Mouse (Mus musculus) liver, embryonic 11.5 days (tissue): ENCODE data around the gene Ehd2. TPM values are rescaled to one million over a fixed set of nuclear protein-coding genes. Genes with fewer than 3 reads are reported as not detected.

Experiments
- ATAC-seq: fragments of 200-750 bp; cut with Nextera tagmentation; replicated peaks from 2 replicates; pipeline ENCODE4 v1.8.0; 2017; ENCODE audit warnings: moderate number of reproducible peaks, mild to moderate bottlenecking, moderate TSS enrichment, moderate library complexity; ENCODE audit not compliant: low FRiP score
- DNase-seq: peaks from one replicate; pipeline ENCODE4 v3.0.0-alpha.2; 2017; ENCODE audit warnings: low spot score
- H3K27ac ChIP-seq: fragments of 300-500 bp; sonication (generic); 2 replicates; pipeline ENCODE4 v1.5.1; 2014; ENCODE audit warnings: mild to moderate bottlenecking, low read depth, low read length, control low read depth
- H3K27me3 ChIP-seq: fragments of 300-500 bp; sonication (generic); replicated peaks from 2 replicates; pipeline ENCODE4 v1.6.1; 2014; ENCODE audit warnings: low read length, mixed read lengths; ENCODE audit not compliant: control insufficient read depth, insufficient read depth
- H3K36me3 ChIP-seq: fragments of 300-500 bp; sonication (generic); 2 replicates; pipeline ENCODE4 v1.6.1; 2014; ENCODE audit warnings: mild to moderate bottlenecking, low read length, moderate library complexity, mixed read lengths; ENCODE audit not compliant: control insufficient read depth, insufficient read depth
- H3K4me1 ChIP-seq: fragments of 300-500 bp; sonication (generic); replicated peaks from 2 replicates; pipeline ENCODE4 v1.6.1; 2014; ENCODE audit warnings: low read length, mixed read lengths; ENCODE audit not compliant: control insufficient read depth, insufficient read depth
- H3K4me2 ChIP-seq: fragments of 300-500 bp; sonication (generic); 2 replicates; pipeline ENCODE4 v1.6.1; 2014; ENCODE audit warnings: mild to moderate bottlenecking, control low read depth, moderate library complexity
- H3K4me3 ChIP-seq: fragments of 300-500 bp; sonication (generic); 2 replicates; pipeline ENCODE4 v1.5.1; 2014; ENCODE audit warnings: low read depth, low read length, control low read depth
- H3K9ac ChIP-seq: fragments of 300-500 bp; sonication (generic); 2 replicates; pipeline ENCODE4 v1.6.1; 2014; ENCODE audit warnings: low read depth, low read length, control low read depth
- H3K9me3 ChIP-seq: fragments of 300-500 bp; sonication (generic); 2 replicates; pipeline ENCODE4 v1.6.1; 2016; ENCODE audit warnings: low read length, inconsistent platforms, mixed read lengths; ENCODE audit not compliant: control insufficient read depth
- WGBS: fragments of 180-500 bp; shearing (Covaris S2); extraction: QIAGEN DNeasy Blood & Tissue Kit; methylation state at CpG from one replicate; pipeline ENCODE4 v1.1.7; 2014; 5-methylcytosine and 5-hydroxymethylcytosine counted together
- polyA plus RNA-seq: library from polyadenylated mRNA; unstranded; fragments of >200 nt; fragmentation: Nextera tagmentation; extraction: Ambion mirVana; gene quantifications from 2 replicates; pipeline ENCODE4 v1.2.1, GENCODE M21; 2014

Ehd2 gene
- polyA plus RNA-seq, 1 experiment from 2014 or later, result 7.5 TPM

- ATAC-seq (no peak), DNase-seq (no peak)
- no peaks in the 10 kb centered on the region for H3K27me3 ChIP-seq
- 78% methylated on average over 3 of the region's 3 CpGs for WGBS
- H3K4me1 ChIP-seq, result no peaks in the 10 kb centered on the region
- peaks cover 24% of the 10 kb centered on the region for H3K36me3 ChIP-seq
- no peaks in the 10 kb centered on the region for H3K9me3 ChIP-seq
- H3K4me2 ChIP-seq, result no peak overlapping the region
- no peak overlapping the region for H3K27ac ChIP-seq
- H3K9ac ChIP-seq, result no peak overlapping the region
- no peak overlapping the region for H3K4me3 ChIP-seq
Observed at GRCm38 (mm10) chr7:15969674-15970073, 2.3 kb upstream of the Ehd2 start.

GRCm38 (mm10) chr7:15968322-15968721 lies 955 bp upstream of the Ehd2 start:
- no peak overlapping the region for H3K9ac ChIP-seq
- H3K4me1 ChIP-seq, result 0 out of 2 replicates have a peak, but pooled peaks cover 2% of the 10 kb centered on the region
- no peaks in the 10 kb centered on the region for H3K9me3 ChIP-seq
- DNase-seq (no peak), ATAC-seq (no peak)
- H3K27ac ChIP-seq, result no peak overlapping the region
- H3K4me3 ChIP-seq, result no peak overlapping the region
- H3K27me3 ChIP-seq, result no peaks in the 10 kb centered on the region
- 82% methylated on average over 8 of the region's 8 CpGs for WGBS
- peaks cover 18% of the 10 kb centered on the region for H3K36me3 ChIP-seq
- H3K4me2 ChIP-seq, result no peak overlapping the region

GRCm38 (mm10) chr7:15966489-15966888 lies 878 bp downstream of the Ehd2 start:
- no peak overlapping the region; the same call in 1 of the 2 replicates for H3K4me2 ChIP-seq

GRCm38 (mm10) chr7:15963798-15964652 lies 3.3 kb downstream of the Ehd2 start:
- Histone ChIP-seq H3K4me1 (peaks cover 6% of the 10 kb centered on the region), H3K36me3 (no peaks in the 10 kb centered on the region), H3K9ac (no peak overlapping the region), H3K4me3 (no peak overlapping the region), H3K4me2 (no peak overlapping the region), H3K27me3 (no peaks in the 10 kb centered on the region), H3K9me3 (no peaks in the 10 kb centered on the region), H3K27ac (no peak overlapping the region)
- ATAC-seq (no peak), DNase-seq (no peak)
- 70% methylated on average over 32 of the region's 32 CpGs for WGBS

More at GRCm38 (mm10) chr7:15966489-15966888, 878 bp downstream of the Ehd2 start:
- Histone ChIP-seq H3K4me3 (no peak overlapping the region; the same call in 1 of the 2 replicates), H3K27ac (no peak overlapping the region), H3K4me1 (peaks cover 6% of the 10 kb centered on the region), H3K9me3 (no peaks in the 10 kb centered on the region), H3K27me3 (no peaks in the 10 kb centered on the region), H3K9ac (no peak overlapping the region), H3K36me3 (peaks cover 5% of the 10 kb centered on the region; the same call in 1 of the 2 replicates)
- WGBS, result 62% methylated on average over 3 of the region's 3 CpGs
- DNase-seq (no peak), ATAC-seq (no peak)

- ATAC-seq, result no peak
- H3K27ac ChIP-seq, result peak overlapping the region; percentile 32; the same call in 1 of the 2 replicates
- peaks cover 6% of the 10 kb centered on the region for H3K4me1 ChIP-seq
- H3K4me3 ChIP-seq, result no peak overlapping the region
- H3K9me3 ChIP-seq, result no peaks in the 10 kb centered on the region
- H3K36me3 ChIP-seq, result no peaks in the 10 kb centered on the region
- 0 out of 2 replicates have a peak overlapping the region, but pooled peaks have one; percentile 10 for H3K9ac ChIP-seq
- DNase-seq, result no peak
- no peaks in the 10 kb centered on the region for H3K27me3 ChIP-seq
- 41% methylated on average over 12 of the region's 12 CpGs for WGBS
- H3K4me2 ChIP-seq, result no peak overlapping the region
Observed at GRCm38 (mm10) chr7:15962311-15963288, 4.8 kb downstream of the Ehd2 start.

- ATAC-seq (no peak), DNase-seq (no peak)
- Histone ChIP-seq H3K27ac (0 out of 2 replicates have a peak overlapping the region, but pooled peaks have one; percentile 32), H3K27me3 (no peaks in the 10 kb centered on the region; the same call in 1 of the 2 replicates), H3K4me2 (no peak overlapping the region), H3K9me3 (no peaks in the 10 kb centered on the region), H3K36me3 (no peaks in the 10 kb centered on the region), H3K9ac (no peak overlapping the region), H3K4me3 (no peak overlapping the region), H3K4me1 (peaks cover 6% of the 10 kb centered on the region)
- WGBS, result 87% methylated on average over 7 of the region's 7 CpGs
Observed at GRCm38 (mm10) chr7:15961798-15962197, 5.6 kb downstream of the Ehd2 start.

- WGBS, result 61% methylated on average over 4 of the region's 4 CpGs
- Histone ChIP-seq H3K4me2 (no peak overlapping the region), H3K27ac (no peak overlapping the region), H3K27me3 (no peaks in the 10 kb centered on the region; the same call in 1 of the 2 replicates), H3K36me3 (no peaks in the 10 kb centered on the region), H3K9ac (no peak overlapping the region), H3K9me3 (no peaks in the 10 kb centered on the region), H3K4me1 (peaks cover 6% of the 10 kb centered on the region), H3K4me3 (no peak overlapping the region)
- DNase-seq, result no peak
- ATAC-seq, result no peak
Observed at GRCm38 (mm10) chr7:15961239-15961638, 6.1 kb downstream of the Ehd2 start.

GRCm38 (mm10) chr7:15960691-15961090 lies 6.7 kb downstream of the Ehd2 start:
- Histone ChIP-seq H3K27me3 (no peaks in the 10 kb centered on the region; the same call in 1 of the 2 replicates), H3K4me3 (no peak overlapping the region), H3K4me1 (peaks cover 6% of the 10 kb centered on the region), H3K4me2 (no peak overlapping the region), H3K27ac (no peak overlapping the region), H3K9ac (no peak overlapping the region), H3K9me3 (no peaks in the 10 kb centered on the region), H3K36me3 (no peaks in the 10 kb centered on the region)
- ATAC-seq, result no peak
- no peak for DNase-seq
- 64% methylated on average over 4 of the region's 4 CpGs for WGBS
